Mouse (Mus musculus) liver, embryonic 14.5 days (tissue): ENCODE measurements around the gene Josd2.

Source experiments
- CTCF ChIP-seq: IDR thresholded peaks from 2 replicates; pipeline ENCODE4 v1.5.1; 2016; ENCODE audit warnings: antibody characterized with exemption, low read depth, control low read depth
- EP300 ChIP-seq: IDR thresholded peaks from 2 replicates; pipeline ENCODE4 v1.6.1; 2016; ENCODE audit warnings: antibody characterized with exemption, low read depth

GRCm38 (mm10) chr7:44507491-44507890, 39.7 kb downstream of the Josd2 start:
- TF ChIP-seq CTCF = no peak
- no peak for TF ChIP-seq EP300
